Mouse (Mus musculus): ENCODE results near the gene Sh2b1.

Gene Sh2b1

GRCm38 (mm10) chr7:126418496-126418895 lies 56.7 kb downstream of the Sh2b1 start:
- DNase-seq (ENCODE audit: low read depth, low spot score), result no peak

- no peak for DNase-seq (ENCODE audit: low read depth, low spot score)
These were observed 57.6 kb downstream of the Sh2b1 start for GRCm38 (mm10) chr7:126417606-126418005.

- no peak for DNase-seq (ENCODE audit: low read depth, low spot score)
These were observed 58.2 kb downstream of the Sh2b1 start for GRCm38 (mm10) chr7:126417045-126417444.

All from embryo, embryonic 11.5 days (tissue).